Mouse (Mus musculus) neural tube, embryonic 13.5 days (tissue): ENCODE results near the gene Mocs3. TPM values are rescaled to one million over a fixed set of nuclear protein-coding genes. Genes with fewer than 3 reads are reported as not detected.
A peak's percentile ranks its signal among the peaks of the same experiment; 100 is the strongest.

ENCODE experiments used
- ATAC-seq: fragments of 200-750 bp; cut with Nextera tagmentation; 2 replicates; pipeline ENCODE4 v1.8.0; 2017; ENCODE audit warnings: low read depth, mild to moderate bottlenecking, moderate TSS enrichment, moderate library complexity
- H3K27ac ChIP-seq: fragments of 300-500 bp; sonication (generic); replicated peaks from 2 replicates; pipeline ENCODE4 v1.5.1; 2015; ENCODE audit warnings: moderate library complexity, mild to moderate bottlenecking, inconsistent platforms
- H3K27me3 ChIP-seq: fragments of 300-500 bp; sonication (generic); 2 replicates; pipeline ENCODE4 v1.6.1; 2015; ENCODE audit warnings: mild to moderate bottlenecking, inconsistent platforms
- H3K36me3 ChIP-seq: fragments of 300-500 bp; sonication (generic); 2 replicates; pipeline ENCODE4 v1.6.1; 2015; ENCODE audit warnings: mild to moderate bottlenecking, inconsistent platforms
- H3K4me1 ChIP-seq: fragments of 300-500 bp; sonication (generic); replicated peaks from 2 replicates; pipeline ENCODE4 v1.6.1; 2015; ENCODE audit warnings: inconsistent platforms
- H3K4me2 ChIP-seq: fragments of 300-500 bp; sonication (generic); 2 replicates; pipeline ENCODE4 v1.6.1; 2015; ENCODE audit warnings: inconsistent platforms, mild to moderate bottlenecking, moderate library complexity
- H3K4me3 ChIP-seq: fragments of 300-500 bp; sonication (generic); 2 replicates; pipeline ENCODE4 v1.5.1; 2015; ENCODE audit warnings: mild to moderate bottlenecking, inconsistent platforms
- H3K9ac ChIP-seq: fragments of 300-500 bp; sonication (generic); 2 replicates; pipeline ENCODE4 v1.6.1; 2015; ENCODE audit warnings: moderate library complexity, mild to moderate bottlenecking, inconsistent platforms
- H3K9me3 ChIP-seq: fragments of 300-500 bp; sonication (generic); 2 replicates; pipeline ENCODE4 v1.6.1; 2016; ENCODE audit warnings: inconsistent platforms
- WGBS: fragments of 180-500 bp; shearing (Covaris S2); methylation state at CpG from one replicate; pipeline ENCODE4 v1.1.7; 2015; 5-methylcytosine and 5-hydroxymethylcytosine counted together
- polyA plus RNA-seq: library from polyadenylated mRNA; unstranded; fragments of >200 nt; fragmentation: Nextera tagmentation; extraction: Ambion mirVana; gene quantifications from 2 replicates; pipeline ENCODE4 v1.2.1, GENCODE M21; 2015

The Mocs3 gene
- 8.2 and 8.7 TPM in 2 replicates for polyA plus RNA-seq

DNA sequence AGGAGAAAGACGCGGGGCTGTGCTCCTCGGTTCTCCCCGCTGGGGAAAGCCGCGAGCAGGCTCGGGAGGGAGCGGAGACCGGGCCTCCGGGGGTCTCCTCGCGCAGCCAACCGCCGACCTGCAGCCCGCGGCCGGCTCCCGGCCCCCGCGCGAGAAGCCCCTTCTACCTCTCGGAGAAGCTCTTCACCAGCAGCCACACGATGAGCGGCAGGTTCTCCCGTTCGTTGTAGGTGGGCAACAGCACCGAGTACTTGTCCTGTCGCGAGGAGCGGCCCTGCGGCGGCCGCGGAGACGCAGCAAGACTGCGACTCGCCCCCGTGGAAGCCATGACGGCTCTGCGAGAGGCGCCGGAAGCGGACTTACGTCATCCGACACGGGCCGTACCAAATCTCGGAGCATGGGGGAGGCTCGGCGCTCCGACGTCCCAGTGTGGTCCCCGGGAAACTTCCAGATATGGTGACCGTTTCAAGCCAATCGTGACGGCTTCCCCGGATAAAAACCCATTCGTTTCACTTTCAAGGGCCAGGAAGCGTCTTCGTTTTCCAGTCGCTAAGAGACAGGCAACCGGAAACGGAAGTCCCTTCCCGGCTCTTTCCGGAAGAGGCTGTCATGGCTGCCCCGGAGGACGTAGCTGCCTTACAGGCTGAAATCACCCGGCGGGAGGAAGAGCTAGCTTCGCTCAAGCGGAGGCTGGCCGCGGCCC lies at the start of gene Mocs3, which contains the start of the genes Gm20716 and Dpm1:
TSS of gene Mocs3 (plus strand) at position 597 of the 703 bp plus-strand sequence.
TSS of gene Gm20716 (minus strand) at position 339 of the 703 bp plus-strand sequence.
TSS of gene Dpm1 (minus strand) at position 566 of the 703 bp plus-strand sequence.
- peak within 1 kb of the TSS; percentile 95 for H3K9ac ChIP-seq
- H3K4me3 ChIP-seq: peak within 1 kb of the TSS; percentile 98
- ATAC-seq: peak; percentile 92
- H3K4me2 ChIP-seq: peak within 1 kb of the TSS; percentile 100
- no peaks in the 10 kb centered on the region for H3K9me3 ChIP-seq
- under 1% methylated on average over 73 of the region's 73 CpGs for whole genome bisulfite sequencing
- peaks cover 39% of the 10 kb centered on the region for H3K36me3 ChIP-seq
- peak within 1 kb of the TSS; percentile 92 for H3K27ac ChIP-seq
- H3K4me1 ChIP-seq: peaks cover 48% of the 10 kb centered on the region
- no peaks in the 10 kb centered on the region for H3K27me3 ChIP-seq

DNA sequence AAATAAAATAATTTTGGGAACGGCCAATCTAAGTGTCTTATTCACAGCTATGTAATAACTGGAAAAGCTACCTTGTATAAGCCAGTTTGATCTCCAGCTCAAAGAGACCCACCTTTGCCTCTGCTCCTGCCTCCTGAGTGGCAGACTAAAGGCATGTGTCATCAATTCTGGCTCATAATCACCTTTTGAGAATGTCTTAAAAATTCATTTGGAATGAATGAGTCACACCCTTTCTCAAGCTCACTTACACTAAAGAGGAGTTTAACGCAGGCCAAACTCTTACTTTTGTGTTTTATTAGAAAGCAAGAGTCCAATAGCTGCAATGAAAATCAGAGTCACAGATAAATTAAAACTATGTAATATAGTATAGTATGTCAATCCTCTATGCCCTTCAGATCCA lies 38.6 kb upstream of the Mocs3 start:
- no peak overlapping the region for H3K27ac ChIP-seq
- H3K4me1 ChIP-seq: peaks cover 69% of the 10 kb centered on the region
- no peak overlapping the region for H3K4me3 ChIP-seq
- H3K4me2 ChIP-seq: no peak overlapping the region
- H3K9ac ChIP-seq: no peak overlapping the region
- ATAC-seq: no peak
- 94% methylated on average over 2 of the region's 2 CpGs for WGBS
- H3K27me3 ChIP-seq: no peaks in the 10 kb centered on the region
- peaks cover 20% of the 10 kb centered on the region for H3K36me3 ChIP-seq
- H3K9me3 ChIP-seq: no peaks in the 10 kb centered on the region

DNA sequence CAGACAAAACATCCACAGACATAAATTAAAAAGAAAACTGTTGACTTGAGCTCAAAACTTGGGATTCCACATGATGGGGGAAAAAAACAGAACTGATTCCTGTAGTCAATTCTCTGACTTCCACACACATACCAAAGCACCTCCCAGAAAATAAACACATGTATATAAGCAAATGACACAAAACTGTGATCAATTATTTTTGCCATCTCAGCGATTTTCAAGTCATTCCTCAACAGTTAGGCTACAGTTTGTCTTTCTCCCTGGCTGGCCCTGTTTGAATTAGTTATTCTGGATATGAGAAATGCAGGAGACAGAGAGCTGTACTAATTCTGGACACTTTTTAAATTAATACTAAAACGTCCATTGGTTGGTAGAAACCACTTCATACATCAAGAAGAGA lies 36.7 kb upstream of the Mocs3 start:
- no peaks in the 10 kb centered on the region for H3K27me3 ChIP-seq
- ATAC-seq: no peak

DNA sequence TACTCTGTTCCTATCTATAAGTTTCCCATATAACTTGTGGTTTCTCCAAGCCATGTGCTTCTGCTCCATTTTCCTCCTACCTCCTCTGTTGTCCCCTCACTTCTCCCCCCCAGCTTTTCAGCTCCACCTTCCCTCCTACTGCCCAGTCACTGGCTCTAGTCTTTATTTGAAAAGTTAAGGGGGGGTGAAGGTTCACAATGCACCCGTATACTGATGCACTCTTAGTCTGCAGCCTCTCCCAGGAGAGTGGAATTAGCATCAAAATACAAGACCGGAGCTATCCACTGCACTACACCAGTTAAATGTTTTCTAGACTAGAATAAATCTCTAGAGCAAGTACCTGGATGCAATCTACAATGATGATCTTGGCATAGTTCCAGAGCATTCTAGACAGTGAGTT lies 34.7 kb upstream of the Mocs3 start:
- Histone ChIP-seq H3K9ac (no peak overlapping the region), H3K4me2 (no peak overlapping the region), H3K4me3 (no peak overlapping the region), H3K4me1 (peaks cover 92% of the 10 kb centered on the region), H3K36me3 (peaks cover 16% of the 10 kb centered on the region; the same call in 1 of the 2 replicates), H3K27ac (no peak overlapping the region), H3K27me3 (no peaks in the 10 kb centered on the region), H3K9me3 (no peaks in the 10 kb centered on the region)
- no peak for ATAC-seq
- WGBS: 28% methylated on average over 2 of the region's 2 CpGs

More for the DNA sequence above, 36.7 kb upstream of the Mocs3 start:
- H3K4me1 ChIP-seq: peaks cover 86% of the 10 kb centered on the region
- H3K4me2 ChIP-seq: no peak overlapping the region
- no peak overlapping the region for H3K4me3 ChIP-seq
- no peak overlapping the region for H3K9ac ChIP-seq
- WGBS: 85% methylated on average over 2 of the region's 2 CpGs
- H3K36me3 ChIP-seq: peaks cover 16% of the 10 kb centered on the region; the same call in 1 of the 2 replicates
- H3K27ac ChIP-seq: no peak overlapping the region
- no peaks in the 10 kb centered on the region for H3K9me3 ChIP-seq

DNA sequence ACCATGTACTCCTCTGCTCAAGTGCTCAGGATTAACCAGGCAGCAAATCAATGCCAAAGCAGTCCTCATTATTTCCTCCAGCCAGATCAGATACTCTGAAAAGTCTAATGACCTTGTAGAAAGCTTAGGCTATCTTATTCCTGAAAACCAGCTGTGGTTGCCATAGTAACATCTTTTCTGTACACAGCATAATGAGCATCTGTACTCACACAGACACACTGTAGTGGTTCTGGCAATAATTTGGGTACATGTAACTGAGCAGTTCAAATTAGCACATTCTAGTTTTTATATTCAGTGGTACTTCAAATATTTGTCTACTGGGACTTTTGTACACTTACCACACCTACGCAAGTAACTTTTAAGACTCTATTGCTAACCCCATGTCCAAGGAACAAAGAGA lies 32.0 kb upstream of the Mocs3 start:
- Histone ChIP-seq H3K4me2 (no peak overlapping the region), H3K9ac (no peak overlapping the region), H3K27ac (no peak overlapping the region), H3K36me3 (peaks cover 17% of the 10 kb centered on the region), H3K4me1 (peaks cover 91% of the 10 kb centered on the region), H3K4me3 (no peak overlapping the region), H3K9me3 (no peaks in the 10 kb centered on the region), H3K27me3 (no peaks in the 10 kb centered on the region)
- no peak for ATAC-seq
- WGBS: 90% methylated on average over 1 of the region's 1 CpGs

DNA sequence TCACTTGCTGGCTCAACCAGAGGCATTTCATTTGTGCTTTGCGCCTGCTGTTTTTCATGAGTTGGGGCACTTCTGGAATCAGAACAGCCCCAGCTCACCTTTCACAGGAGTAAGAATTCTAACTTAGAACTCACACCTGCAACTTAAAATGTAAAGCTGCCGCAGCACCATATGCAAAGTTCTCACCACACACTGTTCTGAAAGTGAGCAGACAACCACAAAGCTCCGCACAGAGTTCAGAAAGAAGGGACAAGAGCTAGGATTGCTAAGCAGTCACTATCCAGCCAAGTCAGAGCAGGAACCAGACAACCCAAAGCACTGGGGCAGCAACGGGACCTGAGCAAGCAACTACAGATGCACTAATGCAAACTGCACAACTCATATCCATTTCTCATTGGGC lies 30.9 kb upstream of the Mocs3 start:
- no peak for ATAC-seq
- Histone ChIP-seq H3K4me1 (peaks cover 90% of the 10 kb centered on the region), H3K4me3 (no peak overlapping the region), H3K27ac (no peak overlapping the region), H3K9me3 (no peaks in the 10 kb centered on the region), H3K36me3 (peaks cover 26% of the 10 kb centered on the region), H3K9ac (peak overlapping the region; percentile 31; the same call in 1 of the 2 replicates), H3K27me3 (no peaks in the 10 kb centered on the region), H3K4me2 (no peak overlapping the region)
- 89% methylated on average over 4 of the region's 4 CpGs for WGBS

DNA sequence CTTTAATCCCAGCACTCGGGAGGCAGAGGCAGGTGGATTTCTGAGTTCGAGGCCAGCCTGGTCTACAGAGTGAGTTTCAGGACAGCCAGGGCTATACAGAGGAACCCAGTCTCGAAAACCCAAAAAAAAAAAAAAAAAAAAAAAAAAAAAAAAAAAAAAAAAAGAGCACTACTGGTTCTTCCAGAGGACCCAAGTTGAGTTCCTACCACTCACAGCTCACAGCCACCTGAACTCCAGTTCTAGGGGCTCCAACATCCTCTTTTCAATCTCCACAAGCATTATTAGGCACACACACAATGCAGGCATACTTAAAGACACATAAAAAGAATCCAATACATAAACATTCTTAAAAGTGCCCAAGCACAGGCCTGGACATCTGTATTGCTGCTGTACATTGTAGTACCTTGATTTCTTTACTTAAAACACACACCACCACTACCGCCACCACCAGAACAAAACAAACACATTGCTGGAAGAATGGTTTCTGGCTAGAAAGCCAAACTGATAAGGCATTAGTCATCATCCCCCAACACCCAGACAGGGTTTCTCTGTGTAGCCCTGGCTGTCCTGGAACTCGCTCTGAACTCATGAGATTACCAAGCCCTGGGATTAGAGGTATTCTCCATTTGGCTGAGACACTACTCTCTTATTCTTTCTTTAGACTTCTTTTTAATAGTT lies 30.3 kb upstream of the Mocs3 start:
- Histone ChIP-seq H3K9me3 (no peaks in the 10 kb centered on the region), H3K4me1 (peaks cover 90% of the 10 kb centered on the region), H3K4me2 (no peak overlapping the region), H3K36me3 (peaks cover 27% of the 10 kb centered on the region), H3K9ac (no peak overlapping the region; the same call in 1 of the 2 replicates), H3K27me3 (no peaks in the 10 kb centered on the region), H3K4me3 (no peak overlapping the region), H3K27ac (no peak overlapping the region)
- ATAC-seq: no peak
- WGBS: 77% methylated on average over 4 of the region's 5 CpGs

DNA sequence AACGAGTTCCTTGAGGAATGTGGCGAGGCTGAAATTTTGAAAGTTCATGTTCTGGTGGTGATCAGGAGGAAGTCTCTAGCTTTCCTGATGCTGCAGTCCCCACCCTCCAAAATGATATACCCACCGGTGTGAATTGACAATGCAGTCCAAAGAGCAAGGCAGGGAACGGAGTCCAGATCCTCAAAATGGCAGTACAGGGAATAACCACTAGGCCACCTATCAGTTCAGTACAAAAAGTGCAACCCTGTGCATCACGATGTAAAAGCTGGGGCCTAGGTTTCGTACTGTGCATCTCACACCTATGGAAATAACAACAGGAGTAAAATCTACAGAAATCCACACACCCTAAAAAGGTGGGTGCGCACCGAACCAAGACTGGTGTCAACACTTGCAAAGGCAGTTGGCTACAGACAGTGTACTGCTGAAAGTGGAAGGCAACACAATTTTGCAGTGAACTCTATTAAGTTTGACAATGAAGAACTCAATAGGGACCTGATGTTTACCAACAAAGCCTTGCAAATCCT lies 25.9 kb upstream of the Mocs3 start:
- Histone ChIP-seq H3K9me3 (no peaks in the 10 kb centered on the region), H3K4me2 (peak overlapping the region; percentile 73), H3K27ac (no peak overlapping the region), H3K9ac (peak overlapping the region; percentile 100), H3K4me1 (peaks cover 57% of the 10 kb centered on the region), H3K36me3 (peaks cover 31% of the 10 kb centered on the region), H3K4me3 (peak overlapping the region; percentile 86), H3K27me3 (no peaks in the 10 kb centered on the region)
- no peak for ATAC-seq
- 86% methylated on average over 8 of the region's 8 CpGs for WGBS

DNA sequence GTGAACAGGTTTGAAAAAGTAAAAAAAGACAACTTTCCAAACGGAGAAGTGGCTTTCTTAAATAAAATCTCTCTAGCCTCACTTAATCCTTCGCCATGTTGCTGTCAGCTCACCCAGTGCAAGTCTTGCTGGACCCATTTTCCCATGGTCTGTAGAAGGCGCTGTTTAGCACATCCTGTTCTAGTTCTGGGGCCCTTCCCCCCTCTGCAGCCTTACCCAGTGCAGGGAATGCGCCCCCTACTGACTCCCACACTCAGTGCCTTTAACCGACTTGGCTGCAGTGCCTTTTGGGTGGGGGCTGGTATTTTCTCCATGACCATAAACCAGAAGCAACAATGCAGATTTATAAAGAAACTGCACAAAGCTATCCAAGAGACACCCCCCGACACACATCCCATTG lies 25.2 kb upstream of the Mocs3 start:
- H3K4me1 ChIP-seq: peaks cover 50% of the 10 kb centered on the region
- peaks cover 35% of the 10 kb centered on the region for H3K36me3 ChIP-seq
- H3K27ac ChIP-seq: peak overlapping the region; percentile 99; the same call in 1 of the 2 replicates
- ATAC-seq: peak; percentile 25; the same call in 1 of the 2 replicates
- no peaks in the 10 kb centered on the region for H3K27me3 ChIP-seq
- 7% methylated on average over 6 of the region's 6 CpGs for WGBS
- H3K9me3 ChIP-seq: no peaks in the 10 kb centered on the region
- peak overlapping the region; percentile 100 for H3K9ac ChIP-seq
- H3K4me2 ChIP-seq: peak overlapping the region; percentile 73
- H3K4me3 ChIP-seq: peak overlapping the region; percentile 86

DNA sequence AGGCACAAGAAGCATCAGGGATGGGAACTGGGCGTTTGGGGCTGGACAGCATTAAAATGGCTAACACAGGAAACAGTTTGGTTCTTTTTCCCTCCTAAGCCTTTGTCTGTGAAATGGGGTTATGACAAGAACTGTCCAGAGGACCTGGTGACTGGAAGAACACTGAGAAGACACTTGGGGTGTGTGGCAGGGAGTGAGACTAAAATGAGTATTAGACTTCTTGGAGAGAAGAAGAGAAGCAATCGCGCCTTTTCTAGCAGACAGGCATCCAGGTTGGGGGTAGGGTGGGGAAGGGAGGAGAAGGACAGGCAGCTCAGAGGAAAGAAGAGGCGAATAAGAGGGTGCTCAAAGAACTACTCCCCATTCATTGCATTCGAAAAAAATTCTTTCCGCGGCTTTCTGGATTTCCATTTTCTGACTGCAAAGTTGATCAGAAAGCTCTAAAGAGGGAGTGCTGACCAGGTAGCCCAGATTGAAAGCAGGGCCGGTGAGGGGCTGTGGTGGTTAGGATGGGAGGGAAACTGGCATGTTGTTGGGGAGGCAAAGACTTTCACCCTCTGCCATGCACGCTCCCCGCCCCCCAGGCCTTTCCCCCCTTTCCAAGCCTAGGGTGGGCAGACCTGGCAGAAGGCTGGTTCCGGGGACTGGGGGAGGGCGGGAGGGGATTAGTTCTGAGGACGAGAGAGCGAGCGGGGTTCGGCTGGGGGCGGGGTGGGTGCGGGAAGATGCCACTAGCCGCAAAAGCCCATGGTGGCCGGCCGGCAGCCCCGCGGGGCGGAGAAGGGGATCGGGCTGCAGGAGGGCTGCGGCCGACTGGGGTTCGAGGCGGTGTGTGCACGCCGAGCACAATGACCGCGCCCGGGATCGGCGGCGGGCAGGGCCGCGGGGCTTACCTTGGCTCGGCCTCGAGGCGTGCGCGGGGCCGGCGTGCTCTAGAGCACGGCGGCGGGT lies 24.5 kb upstream of the Mocs3 start:
- Histone ChIP-seq H3K27ac (peak overlapping the region; percentile 99), H3K9ac (peak overlapping the region; percentile 100), H3K36me3 (peaks cover 42% of the 10 kb centered on the region), H3K4me3 (peak overlapping the region; percentile 86), H3K9me3 (no peaks in the 10 kb centered on the region), H3K27me3 (no peaks in the 10 kb centered on the region), H3K4me2 (peak overlapping the region; percentile 73), H3K4me1 (peaks cover 44% of the 10 kb centered on the region)
- 1% methylated on average over 43 of the region's 49 CpGs for WGBS
- peak; percentile 32 for ATAC-seq
